Mouse (Mus musculus): ENCODE results near the gene Tmc7. TPM values are rescaled to one million over a fixed set of nuclear protein-coding genes. Genes with fewer than 3 reads are reported as not detected.

The Tmc7 gene
- 10 to 100 TPM; 15.0 to 16.8 TPM for total RNA-seq (2021)
- long read RNA-seq, experiment 1, full-length matches to known transcripts, result 4 of 7 reads
- long read RNA-seq, experiment 1, partial matches to known transcripts, result 0 of 7 reads
- long read RNA-seq, experiment 1, other reads (novel, unspliced or antisense), result 3 of 7 reads
- long read RNA-seq, experiment 2, full-length matches to known transcripts, result 5 of 13 reads
- long read RNA-seq, experiment 2, partial matches to known transcripts, result 1 of 13 reads
- long read RNA-seq, experiment 2, other reads (novel, unspliced or antisense), result 7 of 13 reads

DNA sequence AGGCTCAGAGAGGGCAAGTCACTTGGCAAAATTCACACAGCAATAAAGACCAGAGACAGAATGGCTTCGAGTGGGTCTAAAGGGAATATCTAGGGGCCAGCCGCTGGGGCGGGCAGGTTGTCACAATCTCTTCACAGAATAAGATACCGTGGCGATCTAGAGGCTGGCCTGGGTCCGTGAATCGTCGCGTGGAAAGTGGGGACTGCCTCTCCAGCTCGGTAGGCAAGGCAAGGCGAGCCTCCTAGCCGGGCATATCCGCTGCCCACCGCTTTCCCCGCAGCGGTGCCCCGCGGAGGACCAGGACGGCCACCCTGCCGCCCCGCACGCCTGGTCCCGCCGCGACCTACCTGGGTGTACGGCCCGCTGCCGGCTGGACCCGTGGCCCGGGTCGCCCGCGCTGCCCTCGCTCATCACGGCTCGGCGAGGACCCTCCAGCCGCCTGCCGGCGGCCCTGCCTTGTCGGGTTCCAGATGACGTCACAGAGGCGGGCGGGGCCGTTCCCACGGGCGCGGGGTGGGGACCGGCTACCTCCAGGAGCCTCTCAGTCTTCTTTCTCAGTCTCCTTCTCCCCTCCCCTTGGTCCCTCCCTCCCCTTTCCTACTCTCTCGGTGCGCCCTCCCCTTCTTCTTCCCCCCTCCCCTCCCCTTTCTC, at the start of gene Tmc7:
TSS of gene Tmc7 (minus strand) at position 480 of the 651 bp plus-strand sequence.
- peak within 1 kb of the TSS; percentile 96 for H3K27ac ChIP-seq
- peak; percentile 82 to 87 for DNase-seq (ENCODE audit: low spot score in 2 of 2)
- TF ChIP-seq CTCF (conservative IDR thresholded peaks at IDR 0.05), result peak; percentile 59
- H3K4me3 ChIP-seq, result peak within 1 kb of the TSS; percentile 92

DNA sequence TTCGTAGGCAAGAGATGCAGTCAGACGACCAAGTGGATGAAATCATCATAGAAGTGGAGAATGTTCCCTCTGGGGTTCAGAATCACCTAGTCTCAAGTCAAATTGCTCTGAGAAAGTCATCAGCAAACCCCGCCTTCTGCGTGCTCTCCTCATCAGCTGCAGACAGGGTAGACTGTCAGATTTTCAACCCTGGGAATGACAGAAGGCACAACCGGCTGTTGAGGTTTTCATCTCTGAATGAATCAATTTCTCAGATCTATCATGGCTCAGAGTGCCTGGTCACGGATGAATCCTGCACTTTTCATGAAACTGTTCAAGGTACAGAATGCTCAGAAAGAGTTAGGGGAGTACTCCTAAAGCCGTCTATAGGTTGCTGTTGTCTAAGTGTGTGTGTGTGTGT, 49.4 kb upstream of the Tmc7 start:
- TF ChIP-seq CTCF (conservative IDR thresholded peaks at IDR 0.05), result no peak
- no peak overlapping the region for H3K4me3 ChIP-seq
- peak; percentile 37 to 49 for DNase-seq (ENCODE audit: low spot score in 2 of 2)

DNA sequence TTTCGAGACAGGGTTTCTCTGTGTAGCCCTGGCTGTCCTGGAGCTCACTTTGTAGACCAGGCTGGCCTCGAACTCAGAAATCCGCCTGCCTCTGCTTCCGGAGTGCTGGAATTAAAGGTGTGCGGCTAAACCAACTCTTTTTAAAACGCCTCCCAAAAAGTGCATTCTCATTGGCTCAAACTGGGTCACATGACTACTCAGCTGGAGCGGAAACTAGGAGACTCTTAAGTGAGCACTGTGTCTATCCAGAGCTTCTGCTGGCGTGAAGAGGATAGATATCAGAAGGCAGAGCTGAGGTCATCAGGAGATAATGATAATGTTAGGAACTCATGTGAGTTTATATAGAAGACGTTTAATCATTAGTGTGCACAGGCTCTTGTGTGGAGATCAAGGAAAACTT, 48.6 kb upstream of the Tmc7 start:
- Histone ChIP-seq H3K27ac (no peak overlapping the region), H3K4me3 (no peak overlapping the region)
- no peak for DNase-seq (ENCODE audit: low spot score in 2 of 2)
- TF ChIP-seq CTCF (conservative IDR thresholded peaks at IDR 0.05), result no peak

More for the DNA sequence above, 49.4 kb upstream of the Tmc7 start:
- no peak overlapping the region for H3K27ac ChIP-seq

DNA sequence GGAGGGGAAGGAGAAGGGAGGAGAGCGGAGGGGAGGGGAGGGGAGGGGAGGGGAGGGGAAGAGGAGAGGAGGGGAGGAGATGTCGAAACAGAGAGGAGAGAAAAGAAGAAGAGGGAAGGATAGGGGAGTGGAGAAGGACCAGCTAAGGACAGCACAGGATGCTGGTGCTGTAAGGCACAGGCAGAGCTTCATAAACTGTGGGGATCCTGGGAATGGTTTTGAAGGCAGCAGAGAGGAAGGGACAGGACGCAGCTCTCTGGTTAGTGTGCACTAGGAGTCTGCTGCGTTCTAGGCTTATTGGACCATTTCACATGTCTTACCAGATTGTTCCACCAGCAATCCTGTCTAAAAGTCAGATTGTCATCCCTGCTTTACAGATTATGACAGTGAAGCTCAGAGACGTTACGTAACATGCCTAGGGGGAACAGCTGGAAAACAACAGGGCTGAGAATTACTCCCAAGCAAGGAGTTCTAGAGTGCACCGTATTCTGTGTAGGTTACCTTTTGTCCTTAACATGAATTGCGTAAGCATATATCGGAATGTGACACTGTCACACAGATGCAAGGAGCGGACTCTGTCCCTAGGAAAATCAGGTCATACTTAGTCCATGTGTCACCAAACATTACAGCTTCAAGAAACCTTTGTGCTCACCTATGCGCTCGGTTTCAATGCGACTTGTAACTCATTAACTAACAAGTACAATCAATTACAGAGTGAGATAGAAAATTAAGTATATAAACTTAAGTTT, 43.2 kb upstream of the Tmc7 start:
- H3K27ac ChIP-seq, result no peak overlapping the region
- no peak overlapping the region for H3K4me3 ChIP-seq
- no peak for DNase-seq (ENCODE audit: low spot score in 2 of 2)
- TF ChIP-seq CTCF (conservative IDR thresholded peaks at IDR 0.05), result no peak

DNA sequence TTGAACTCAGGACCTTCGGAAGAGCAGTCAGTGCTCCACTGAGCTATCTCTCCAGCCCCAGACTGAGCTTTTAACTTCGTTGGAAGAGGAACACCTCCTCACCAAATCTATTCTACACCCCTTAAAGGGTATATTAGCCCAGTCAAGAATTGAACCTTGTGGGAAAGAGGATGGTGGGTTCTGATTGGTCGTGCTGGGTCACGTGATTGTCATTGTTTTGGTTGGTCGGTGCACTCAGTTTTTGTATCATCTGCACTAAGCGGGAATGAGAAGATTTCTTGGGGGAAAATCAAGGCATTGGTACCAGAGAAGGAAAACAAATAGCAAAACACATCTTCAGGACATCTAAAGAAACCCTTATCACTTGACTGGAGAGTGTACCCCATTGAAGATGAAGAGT, 36.6 kb upstream of the Tmc7 start:
- no peak for TF ChIP-seq CTCF (conservative IDR thresholded peaks at IDR 0.05)
- no peak overlapping the region for H3K4me3 ChIP-seq
- H3K27ac ChIP-seq, result no peak overlapping the region
- no peak for DNase-seq (ENCODE audit: low spot score in 2 of 2)

DNA sequence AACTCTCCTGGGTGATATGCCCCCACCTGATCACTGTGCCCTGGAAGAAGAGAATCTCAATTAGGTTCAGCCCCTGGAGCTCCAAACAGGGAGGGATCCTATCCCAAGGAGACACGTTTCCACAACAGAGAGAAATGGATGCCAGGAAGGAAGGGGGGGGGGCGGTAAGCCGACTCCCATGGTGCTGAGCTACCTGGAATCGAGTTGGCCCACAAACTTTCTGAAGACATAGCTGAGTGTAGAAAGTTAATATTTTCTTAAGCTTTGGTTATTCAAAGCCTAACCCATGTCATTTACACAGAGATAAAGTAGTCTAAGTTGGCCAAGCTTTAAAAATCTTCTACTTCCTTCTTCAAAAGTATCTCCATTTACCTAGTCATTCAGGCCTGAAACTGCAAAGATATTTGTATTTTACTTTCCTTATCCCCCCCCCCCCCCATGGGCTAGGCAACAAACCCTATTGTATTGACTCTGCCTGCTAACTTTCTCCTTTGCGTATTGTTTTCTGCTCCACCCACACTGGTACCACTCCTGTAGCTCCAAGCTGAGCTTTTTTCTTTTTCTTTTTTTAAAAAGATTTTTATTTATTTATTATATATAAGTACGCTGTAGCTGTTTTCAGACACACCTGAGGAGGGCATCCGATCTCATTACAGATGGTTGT, 35.8 kb upstream of the Tmc7 start:
- no peak overlapping the region for H3K4me3 ChIP-seq
- TF ChIP-seq CTCF (conservative IDR thresholded peaks at IDR 0.05), result no peak
- DNase-seq (ENCODE audit: low spot score in 2 of 2), result no peak
- no peak overlapping the region for H3K27ac ChIP-seq

DNA sequence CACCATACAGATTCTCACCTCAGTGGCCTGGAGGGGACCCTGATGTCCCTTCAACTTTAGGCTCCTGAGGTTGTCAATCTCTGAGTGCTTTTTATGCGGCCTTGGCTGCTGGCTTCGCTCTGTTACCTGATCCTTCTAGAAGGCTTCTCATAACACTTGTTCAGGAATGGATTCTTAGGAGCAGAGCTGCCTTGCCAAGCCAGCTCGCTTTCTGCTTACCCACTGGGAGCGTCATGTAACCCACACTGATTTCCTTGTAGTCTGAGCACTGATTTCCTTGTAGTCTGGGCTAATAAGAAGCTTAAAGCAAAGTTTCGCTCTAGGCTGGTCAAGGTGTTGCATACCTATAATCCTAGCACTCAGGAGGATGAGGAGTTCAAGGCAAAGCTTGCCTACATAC, 33.6 kb upstream of the Tmc7 start:
- H3K27ac ChIP-seq, result no peak overlapping the region
- no peak for DNase-seq (ENCODE audit: low spot score in 2 of 2)
- H3K4me3 ChIP-seq, result no peak overlapping the region
- TF ChIP-seq CTCF (conservative IDR thresholded peaks at IDR 0.05), result no peak

DNA sequence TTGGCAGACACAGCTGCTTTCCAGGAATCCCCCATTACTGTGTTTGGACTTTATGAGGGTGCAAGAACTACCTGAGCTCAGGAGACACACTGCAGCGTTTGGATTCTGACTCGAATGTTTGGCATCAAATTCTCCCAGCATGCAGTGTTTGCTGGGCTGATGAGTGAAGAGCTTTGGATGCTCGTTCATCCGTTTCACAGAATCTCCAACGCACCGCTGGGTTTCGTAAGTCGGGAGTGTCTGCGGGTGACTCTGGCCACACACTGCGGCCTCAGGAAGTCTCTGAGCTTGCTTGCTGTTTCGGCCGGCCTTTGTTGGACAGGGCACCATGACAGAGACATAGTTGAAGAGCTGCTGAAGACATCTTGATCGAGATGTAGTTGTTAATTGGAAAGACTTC, 29.5 kb upstream of the Tmc7 start:
- TF ChIP-seq CTCF (conservative IDR thresholded peaks at IDR 0.05), result no peak
- no peak for DNase-seq (ENCODE audit: low spot score in 2 of 2)
- Histone ChIP-seq H3K4me3 (no peak overlapping the region), H3K27ac (no peak overlapping the region)

DNA sequence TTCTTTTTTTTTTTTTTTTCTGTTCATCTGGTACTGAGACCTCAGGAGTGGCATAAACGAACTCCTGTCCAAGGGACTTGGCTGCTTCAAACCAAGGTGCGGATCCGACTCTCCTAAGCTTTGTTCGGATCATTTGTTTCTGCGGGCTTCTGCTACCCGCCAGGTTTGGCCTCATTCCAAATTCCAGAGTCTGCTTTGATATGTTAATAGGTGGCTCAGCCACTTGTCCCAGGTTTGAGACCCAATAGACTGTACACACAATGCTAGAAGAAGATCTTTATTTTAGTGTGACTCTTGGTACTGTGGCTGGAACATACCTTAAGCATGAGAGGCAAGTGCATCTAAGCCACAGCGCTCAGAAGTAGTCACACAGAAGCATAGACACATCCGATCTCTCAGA, 27.4 kb upstream of the Tmc7 start:
- H3K4me3 ChIP-seq, result no peak overlapping the region
- no peak for TF ChIP-seq CTCF (conservative IDR thresholded peaks at IDR 0.05)
- H3K27ac ChIP-seq, result no peak overlapping the region
- no peak for DNase-seq (ENCODE audit: low spot score in 2 of 2)

DNA sequence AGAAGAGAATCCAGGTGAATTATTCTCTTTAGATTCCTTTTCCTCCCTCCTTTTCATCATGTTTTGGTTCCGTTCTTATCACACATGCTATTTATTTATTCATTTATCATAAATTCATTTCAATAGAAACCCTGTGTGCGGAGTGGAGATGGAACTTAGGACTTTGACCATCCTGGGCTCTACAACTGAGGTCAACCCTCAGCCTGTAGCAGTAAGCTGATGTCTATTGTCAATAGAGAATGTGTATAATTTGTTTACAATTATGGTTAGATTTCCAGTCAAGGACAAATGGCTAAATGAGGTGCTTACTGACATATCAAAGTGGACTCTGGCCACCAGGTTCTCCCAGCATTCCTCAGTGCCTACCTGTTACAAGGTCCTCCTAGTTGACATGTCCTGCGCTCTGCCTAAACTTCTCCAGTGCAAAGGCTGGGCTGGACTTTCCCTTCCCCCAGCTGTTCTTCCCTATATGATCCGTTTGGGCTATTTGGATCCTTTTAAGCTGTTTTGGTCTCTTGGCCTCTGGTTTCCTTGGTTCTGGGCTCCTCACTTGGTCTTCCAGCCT, 26.7 kb upstream of the Tmc7 start:
- no peak overlapping the region for H3K4me3 ChIP-seq
- H3K27ac ChIP-seq, result no peak overlapping the region
- TF ChIP-seq CTCF (conservative IDR thresholded peaks at IDR 0.05), result no peak
- no peak for DNase-seq (ENCODE audit: low spot score in 2 of 2)

DNA sequence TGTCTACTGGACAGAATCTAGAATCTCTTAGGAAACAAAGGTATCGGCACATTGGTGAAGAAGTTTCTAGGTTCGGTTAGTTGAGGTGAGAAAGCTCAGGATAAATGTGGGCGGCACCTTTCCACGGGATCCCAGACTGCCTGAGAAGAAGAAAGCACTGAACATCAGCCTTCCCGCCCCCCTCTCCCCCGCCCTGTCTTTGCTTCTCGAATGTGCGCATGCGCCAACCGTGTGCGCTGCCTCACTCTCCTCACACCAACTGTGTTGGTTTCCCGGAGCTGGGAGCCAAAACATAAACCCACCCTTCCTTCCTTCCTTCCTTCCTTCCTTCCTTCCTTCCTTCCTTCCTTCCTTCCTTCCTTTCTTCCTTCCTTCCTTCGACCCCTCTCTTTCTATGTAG, 26.2 kb upstream of the Tmc7 start:
- Histone ChIP-seq H3K27ac (no peak overlapping the region), H3K4me3 (no peak overlapping the region)
- no peak for DNase-seq (ENCODE audit: low spot score in 2 of 2)
- no peak for TF ChIP-seq CTCF (conservative IDR thresholded peaks at IDR 0.05)

DNA sequence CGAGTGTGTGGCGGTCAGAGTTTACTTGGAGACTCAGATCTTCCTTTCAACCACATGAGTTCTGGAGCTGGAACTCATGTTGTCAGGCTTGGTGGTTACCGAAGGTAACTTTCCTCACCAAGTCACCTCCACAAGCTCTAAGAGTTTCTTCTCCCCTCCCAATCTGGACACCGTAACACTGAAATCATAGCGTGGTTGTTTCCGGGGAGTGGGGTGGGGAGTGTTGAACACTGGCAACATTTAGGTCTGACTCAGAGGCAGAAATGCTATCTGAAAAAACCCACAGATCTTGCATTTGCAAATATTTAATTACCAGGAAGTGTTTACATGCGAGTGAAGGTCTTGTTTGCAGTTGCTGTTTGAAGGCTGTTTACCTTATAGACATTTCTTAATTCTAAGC, 25.3 kb upstream of the Tmc7 start:
- H3K4me3 ChIP-seq, result no peak overlapping the region
- no peak overlapping the region for H3K27ac ChIP-seq
- DNase-seq (ENCODE audit: low spot score in 2 of 2), result no peak
- TF ChIP-seq CTCF (conservative IDR thresholded peaks at IDR 0.05), result no peak

DNA sequence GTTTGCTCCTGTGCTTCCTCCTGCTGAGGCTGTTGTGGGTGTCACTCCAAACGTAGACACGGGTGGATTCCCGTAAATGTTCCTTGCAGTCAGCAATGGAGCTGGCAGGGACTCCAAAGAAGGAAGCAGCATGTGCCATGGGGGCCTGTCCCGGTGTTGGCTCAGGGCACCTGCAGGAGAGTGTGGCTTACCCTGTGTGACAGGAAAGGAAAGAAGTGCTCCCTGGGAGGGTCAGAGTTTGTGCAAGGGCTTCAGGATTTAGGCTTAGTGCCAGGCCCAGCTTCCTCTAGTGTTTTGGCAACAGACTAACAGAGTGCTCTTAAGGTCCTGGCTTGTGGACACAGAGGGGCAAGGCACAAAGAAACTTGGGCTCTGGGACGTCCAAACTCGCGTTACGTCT, 20.3 kb upstream of the Tmc7 start:
- TF ChIP-seq CTCF (conservative IDR thresholded peaks at IDR 0.05), result no peak
- Histone ChIP-seq H3K27ac (no peak overlapping the region), H3K4me3 (no peak overlapping the region)
- no peak for DNase-seq (ENCODE audit: low spot score in 2 of 2)

Measured in layer of hippocampus, adult 2 months (tissue).